In the genomic region with DNA sequence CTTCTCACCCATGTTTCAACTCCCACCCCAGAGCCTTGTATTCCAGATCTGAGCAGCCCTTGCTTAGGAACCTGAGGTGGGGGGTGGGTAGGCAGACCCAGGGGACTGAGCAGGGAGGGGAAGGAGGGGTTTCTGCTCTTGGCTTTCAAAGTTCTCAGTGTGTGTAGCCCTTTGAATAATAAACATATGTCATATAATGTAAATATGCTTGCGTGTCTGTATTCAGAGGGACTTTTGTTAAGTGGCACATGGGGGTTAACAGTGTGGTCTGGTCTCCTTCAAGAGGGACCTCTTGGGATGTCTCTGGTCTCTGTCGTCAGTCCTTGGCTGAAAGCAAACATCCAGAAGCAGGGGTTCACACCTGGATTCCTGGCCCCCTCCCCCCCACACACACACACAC, we compare ENCODE assay signal across 8 mouse cellular contexts.
DNase-seq lines count a peak whose midpoint lies in the region; ATAC-seq and TF ChIP-seq lines count a peak whose summit lies in the region.

No protein-coding gene starts in this region.

- no peak for DNase-seq in kidney, adult 18-20 months
- DNase-seq in cerebellum, adult 9-10 months, result no peak
- DNase-seq in cerebellum, adult 8-10 months, result no peak

- peaks cover 23% of the 10 kb centered on the region for H3K4me1 ChIP-seq in kidney, embryonic 16.5 days (ENCODE audit: insufficient read depth, low read length)
- H3K4me1 ChIP-seq in embryonic facial prominence, embryonic 15.5 days, result peaks cover 36% of the 10 kb centered on the region
- H3K4me1 ChIP-seq in intestine, embryonic 16.5 days (ENCODE audit: control insufficient read depth, insufficient read depth, low read length), result peaks cover 34% of the 10 kb centered on the region

- WGBS in kidney, embryonic 16.5 days, result 35% methylated on average over 2 of the region's 2 CpGs
- 21% methylated on average over 2 of the region's 2 CpGs for WGBS in embryonic facial prominence, embryonic 15.5 days
- 25% methylated on average over 2 of the region's 2 CpGs for WGBS in intestine, embryonic 16.5 days

- H3K4me2 ChIP-seq in kidney, embryonic 16.5 days (replicated peaks; ENCODE audit: low read depth, low read length), result peak overlapping the region; percentile 48
- H3K4me2 ChIP-seq in embryonic facial prominence, embryonic 15.5 days (replicated peaks), result peak overlapping the region; percentile 46
- H3K4me2 ChIP-seq in intestine, embryonic 16.5 days (ENCODE audit: low read depth, low read length), result peak overlapping the region; percentile 38; the same call in 1 of the 2 replicates
- peak overlapping the region; percentile 38 for H3K4me2 ChIP-seq in myocyte (ENCODE audit: low read depth)

- no peak for TF ChIP-seq POLR2A in myocyte (IDR thresholded peaks at IDR 0.05; ENCODE audit: insufficient read length, low read depth)

- H3K27me3 ChIP-seq in kidney, embryonic 16.5 days (ENCODE audit: insufficient read depth, low read length), result peaks cover 5% of the 10 kb centered on the region; the same call in 1 of the 2 replicates
- H3K27me3 ChIP-seq in embryonic facial prominence, embryonic 15.5 days, result no peaks in the 10 kb centered on the region
- H3K27me3 ChIP-seq in intestine, embryonic 16.5 days (replicated peaks; ENCODE audit: control insufficient read depth, insufficient read depth, low read length), result no peaks in the 10 kb centered on the region
- no peaks in the 10 kb centered on the region for H3K27me3 ChIP-seq in myocyte (ENCODE audit: control insufficient read depth, insufficient read depth, insufficient read length)

- no peaks in the 10 kb centered on the region for H3K9me3 ChIP-seq in kidney, embryonic 16.5 days (ENCODE audit: low read length)
- no peaks in the 10 kb centered on the region for H3K9me3 ChIP-seq in embryonic facial prominence, embryonic 15.5 days (replicated peaks)
- no peaks in the 10 kb centered on the region for H3K9me3 ChIP-seq in intestine, embryonic 16.5 days (ENCODE audit: control insufficient read depth, low read length)

- no peaks in the 10 kb centered on the region for H3K36me3 ChIP-seq in kidney, embryonic 16.5 days (ENCODE audit: insufficient read depth, low read length)
- H3K36me3 ChIP-seq in embryonic facial prominence, embryonic 15.5 days, result no peaks in the 10 kb centered on the region
- H3K36me3 ChIP-seq in intestine, embryonic 16.5 days (ENCODE audit: control insufficient read depth, insufficient read depth, low read length), result no peaks in the 10 kb centered on the region
- H3K36me3 ChIP-seq in myocyte (ENCODE audit: control insufficient read depth, insufficient read depth), result no peaks in the 10 kb centered on the region

- no peaks in the 10 kb centered on the region for H3K79me2 ChIP-seq in myocyte (ENCODE audit: control insufficient read depth, insufficient read depth)

- no peak overlapping the region for H3ac ChIP-seq in myocyte (ENCODE audit: control insufficient read depth, insufficient read length)

- no peak overlapping the region for H3K27ac ChIP-seq in kidney, embryonic 16.5 days (ENCODE audit: low read length)
- H3K27ac ChIP-seq in embryonic facial prominence, embryonic 15.5 days (replicated peaks), result peak overlapping the region; percentile 71
- peak overlapping the region; percentile 32 for H3K27ac ChIP-seq in intestine, embryonic 16.5 days (ENCODE audit: low read length)

- no peak overlapping the region for H3K4me3 ChIP-seq in kidney, embryonic 16.5 days (ENCODE audit: low read length)
- H3K4me3 ChIP-seq in embryonic facial prominence, embryonic 15.5 days (replicated peaks), result no peak overlapping the region
- no peak overlapping the region for H3K4me3 ChIP-seq in intestine, embryonic 16.5 days (ENCODE audit: low read length)
- H3K4me3 ChIP-seq in myocyte, result no peak overlapping the region

- no peak for ATAC-seq in kidney, embryonic 16.5 days (ENCODE audit: low FRiP score, low TSS enrichment)
- no peak for ATAC-seq in embryonic facial prominence, embryonic 15.5 days (ENCODE audit: insufficient number of reproducible peaks, low FRiP score, low TSS enrichment, low read depth)
- ATAC-seq in intestine, embryonic 16.5 days, result peak; percentile 56
- ATAC-seq in megakaryocyte progenitor cell, adult 5-6 weeks (replicated peaks; ENCODE audit: poor library complexity), result no peak

- H3K9ac ChIP-seq in kidney, embryonic 16.5 days (replicated peaks; ENCODE audit: low read length), result peak overlapping the region; percentile 19; the same call in 1 of the 2 replicates
- no peak overlapping the region for H3K9ac ChIP-seq in embryonic facial prominence, embryonic 15.5 days
- no peak overlapping the region for H3K9ac ChIP-seq in intestine, embryonic 16.5 days (ENCODE audit: low read depth, low read length)

TF ChIP-seq in myocyte, 11 proteins besides CTCF, POLR2A, EP300 and RAD21:
- TF ChIP-seq TCF12 (IDR thresholded peaks at IDR 0.05; ENCODE audit: insufficient read depth, poor library complexity, severe bottlenecking), result no peak
- TF ChIP-seq MYOG (IDR thresholded peaks at IDR 0.05; ENCODE audit: control insufficient read depth in 1 of 3, insufficient read depth in 1 of 3, insufficient read length in 2 of 3, low read depth in 2 of 3), result no peak
- TF ChIP-seq POLR2AphosphoS2 (IDR thresholded peaks at IDR 0.05; ENCODE audit: insufficient read length, low read depth), result no peak
- no peak for TF ChIP-seq MAX (IDR thresholded peaks at IDR 0.05; ENCODE audit: low read depth)
- no peak for TF ChIP-seq TCF3 (IDR thresholded peaks at IDR 0.05; ENCODE audit: insufficient read length, low read depth)
- TF ChIP-seq E2F4 (IDR thresholded peaks at IDR 0.05; ENCODE audit: insufficient read depth), result no peak
- no peak for TF ChIP-seq CEBPB (IDR thresholded peaks at IDR 0.05; ENCODE audit: insufficient read depth, poor library complexity, severe bottlenecking)
- no peak for TF ChIP-seq SRF (IDR thresholded peaks at IDR 0.05; ENCODE audit: control insufficient read depth, insufficient read length, low read depth)
- TF ChIP-seq REST (IDR thresholded peaks at IDR 0.05; ENCODE audit: insufficient read depth, insufficient read length), result no peak
- TF ChIP-seq USF1 (IDR thresholded peaks at IDR 0.05; ENCODE audit: low read depth), result no peak
- TF ChIP-seq MYOD1 (IDR thresholded peaks at IDR 0.05; ENCODE audit: control insufficient read depth in 1 of 3, insufficient read length in 2 of 3, low read depth in 2 of 3), result no peak
